Mouse (Mus musculus): ENCODE data around the gene Gm38100.

Gm38100 gene

GRCm38 (mm10) chr1:175920029-175920428, at the start of gene Gm38100:
Gene Gm38100 (plus strand): TSS chr1:175920329.
- DNase-seq, result no peak

GRCm38 (mm10) chr1:175870716-175871115, 49.4 kb upstream of the Gm38100 start:
- no peak for DNase-seq

GRCm38 (mm10) chr1:175872028-175872816, 47.9 kb upstream of the Gm38100 start:
- no peak for DNase-seq

GRCm38 (mm10) chr1:175880453-175881296, 39.5 kb upstream of the Gm38100 start, which contains the start of gene Exo1:
Gene Exo1 (plus strand): TSS chr1:175880581.
- DNase-seq, result peak; percentile 86 to 96

GRCm38 (mm10) chr1:175883398-175883797, 36.7 kb upstream of the Gm38100 start:
- peak in 1 of 2 experiments; percentile 27 for DNase-seq

GRCm38 (mm10) chr1:175893263-175893662, 26.9 kb upstream of the Gm38100 start:
- no peak for DNase-seq

- DNase-seq, result no peak
Measured at GRCm38 (mm10) chr1:175893726-175894125, 26.4 kb upstream of the Gm38100 start.

GRCm38 (mm10) chr1:175911207-175911606, 8.9 kb upstream of the Gm38100 start:
- DNase-seq, result no peak

GRCm38 (mm10) chr1:175912038-175912437, 8.1 kb upstream of the Gm38100 start:
- no peak for DNase-seq

GRCm38 (mm10) chr1:175913728-175914303, 6.3 kb upstream of the Gm38100 start:
- no peak for DNase-seq

GRCm38 (mm10) chr1:175921091-175921490, 962 bp downstream of the Gm38100 start:
- DNase-seq, result no peak

- peak; percentile 70 to 89 for DNase-seq
Measured at GRCm38 (mm10) chr1:175923848-175924787, 4.0 kb downstream of the Gm38100 start.

GRCm38 (mm10) chr1:175931391-175931790, 11.3 kb downstream of the Gm38100 start:
- no peak for DNase-seq

- peak; percentile 65 to 71 for DNase-seq
Measured at GRCm38 (mm10) chr1:175936282-175936737, 16.2 kb downstream of the Gm38100 start.

- DNase-seq, result no peak
Measured at GRCm38 (mm10) chr1:175938731-175939130, 18.6 kb downstream of the Gm38100 start.

- no peak for DNase-seq
Measured at GRCm38 (mm10) chr1:175943168-175943567, 23.0 kb downstream of the Gm38100 start.

GRCm38 (mm10) chr1:175946718-175947315, 26.7 kb downstream of the Gm38100 start:
- DNase-seq, result no peak

- no peak for DNase-seq
Measured at GRCm38 (mm10) chr1:175950421-175950820, 30.3 kb downstream of the Gm38100 start.

- DNase-seq, result no peak
Measured at GRCm38 (mm10) chr1:175950851-175951250, 30.7 kb downstream of the Gm38100 start.

GRCm38 (mm10) chr1:175961786-175962185, 41.7 kb downstream of the Gm38100 start:
- DNase-seq, result no peak

- DNase-seq, result no peak
Measured at GRCm38 (mm10) chr1:175967004-175967745, 47.0 kb downstream of the Gm38100 start.
